Mouse (Mus musculus) CD4-positive helper T cell, adult 2 months (primary cell): Measurements from ENCODE around the gene Nxph4.
A peak's percentile ranks its signal among the peaks of the same experiment; 100 is the strongest.

Source experiments
- DNase-seq: peaks from one replicate; pipeline ENCODE4 v3.0.0-alpha.2; 2012; ENCODE audit warnings: low read depth, missing footprints, low spot score

Nxph4 gene

GRCm38 (mm10) chr10:127542720-127543119 is 8.4 kb upstream of the Nxph4 start:
- no peak for DNase-seq

DNA sequence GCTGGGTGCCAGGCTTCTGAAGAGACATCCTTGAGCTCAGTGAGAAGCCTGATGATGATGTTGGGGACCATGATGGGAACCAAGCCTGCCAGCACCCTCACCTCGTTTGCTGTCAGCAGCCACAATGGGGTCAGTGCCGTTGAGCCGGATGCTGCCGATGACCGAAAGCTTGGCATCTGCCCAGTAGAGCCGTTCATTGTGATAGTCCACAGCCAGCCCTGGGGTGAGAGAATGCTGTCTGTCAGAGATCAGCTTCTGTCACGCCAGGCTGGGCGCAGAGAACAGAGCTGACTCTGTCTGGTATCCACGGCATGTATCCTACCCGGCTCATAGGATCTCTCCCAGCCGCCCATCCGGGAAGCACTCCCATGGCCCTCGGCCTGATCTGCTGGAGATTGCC is 7.7 kb upstream of the Nxph4 start:
- no peak for DNase-seq

DNA sequence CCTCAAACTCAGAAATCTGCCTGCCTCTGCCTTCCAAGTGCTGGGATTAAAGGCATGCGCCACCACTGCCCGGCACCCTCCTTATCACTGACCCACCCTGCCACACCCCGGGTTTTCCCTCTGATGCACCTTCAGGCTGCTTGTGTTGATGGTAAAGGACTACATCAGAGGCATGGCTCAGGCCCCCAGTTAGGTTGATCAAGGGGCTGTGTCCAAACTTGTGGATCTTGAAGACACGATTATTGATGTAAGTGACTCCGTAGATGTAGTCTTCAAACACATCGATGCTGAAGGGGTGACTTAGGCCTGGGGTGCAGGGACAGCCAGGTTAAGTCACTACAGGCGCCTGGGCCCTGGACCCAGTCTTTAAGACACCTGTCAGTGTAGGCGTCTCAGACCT is 7.2 kb upstream of the Nxph4 start:
- no peak for DNase-seq

DNA sequence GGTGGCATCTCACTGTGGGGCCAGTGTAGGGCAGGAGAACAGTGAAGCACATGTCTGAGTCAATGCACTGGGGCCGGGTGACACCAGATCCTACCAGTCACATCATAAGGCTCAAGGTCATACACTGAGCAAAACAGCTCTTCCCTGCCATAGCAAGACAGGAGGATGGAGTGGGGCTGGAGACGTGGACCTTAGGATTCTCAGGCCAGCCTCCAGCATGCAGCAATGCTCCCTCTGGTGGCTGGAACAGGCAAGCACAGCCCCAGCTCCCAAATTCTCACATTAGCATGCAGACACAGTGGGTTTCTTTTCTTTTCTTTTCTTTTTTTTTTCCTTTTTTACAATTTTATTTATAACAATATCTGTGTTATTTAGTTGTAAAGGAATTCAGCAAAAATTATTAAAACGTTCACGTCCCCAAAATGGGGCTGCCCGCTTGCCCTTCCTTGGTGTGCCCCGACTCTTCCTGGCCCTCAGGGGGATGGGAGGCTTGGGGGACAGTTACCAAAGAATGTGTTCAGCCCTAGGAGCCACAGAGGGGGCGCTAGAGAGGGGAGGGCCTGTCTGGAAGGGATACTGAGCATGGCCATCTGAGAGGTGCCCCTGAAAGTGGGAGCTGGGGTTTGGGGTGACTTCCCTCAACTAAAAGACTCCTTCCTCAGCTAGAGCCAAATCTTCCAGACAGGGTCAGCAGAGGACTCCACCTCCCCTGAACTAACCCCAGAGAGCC is 3.7 kb upstream of the Nxph4 start:
- DNase-seq: peak; percentile 62

- DNase-seq: peak; percentile 70
Observed at GRCm38 (mm10) chr10:127536586-127537314, 2.4 kb upstream of the Nxph4 start.

DNA sequence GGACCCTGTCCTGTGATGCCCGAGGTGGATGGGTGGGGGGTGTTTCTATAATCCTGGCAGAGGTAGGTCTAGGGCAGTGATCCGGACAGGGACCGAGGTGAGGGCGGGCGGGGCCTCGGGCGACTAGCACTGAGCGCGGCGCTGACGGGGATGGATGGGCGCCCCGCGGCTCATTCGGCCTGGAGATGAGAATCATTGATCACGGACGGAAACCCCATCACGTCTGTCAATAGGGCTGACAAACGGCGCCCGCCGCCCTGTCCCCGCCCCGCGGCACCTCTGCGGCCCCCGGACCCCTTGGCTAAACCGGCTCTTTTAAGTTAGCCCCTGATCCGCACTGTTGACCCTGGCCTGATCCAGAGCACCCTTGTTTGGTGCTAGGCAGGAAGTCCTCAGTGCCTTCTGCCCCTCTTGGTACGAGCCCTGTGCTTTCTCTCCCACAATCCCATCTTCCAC is 598 bp upstream of the Nxph4 start:
- DNase-seq: no peak

GRCm38 (mm10) chr10:127531548-127531947 is 2.8 kb downstream of the Nxph4 start:
- no peak for DNase-seq

GRCm38 (mm10) chr10:127530945-127531344 is 3.4 kb downstream of the Nxph4 start:
- no peak for DNase-seq

DNA sequence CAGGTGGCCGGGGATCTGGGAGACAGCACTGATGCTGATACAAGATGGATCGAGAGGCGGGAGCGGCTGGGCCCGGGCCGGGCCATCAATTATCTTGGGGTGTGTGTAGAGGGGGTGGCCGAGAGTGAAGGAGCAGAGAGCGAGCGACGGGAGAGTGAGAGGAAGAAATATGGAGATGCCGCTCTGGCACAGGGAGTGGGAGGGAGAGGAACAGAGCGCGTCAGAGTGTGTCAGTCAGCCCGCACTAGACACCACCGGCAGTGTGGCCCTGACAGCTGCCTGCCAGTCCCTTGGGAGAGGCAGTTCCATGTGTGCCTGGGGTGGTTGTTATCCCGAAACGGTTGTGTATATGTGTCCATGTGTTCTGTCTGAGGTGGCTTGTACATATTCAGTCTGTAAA is 6.9 kb downstream of the Nxph4 start:
- DNase-seq: no peak

DNA sequence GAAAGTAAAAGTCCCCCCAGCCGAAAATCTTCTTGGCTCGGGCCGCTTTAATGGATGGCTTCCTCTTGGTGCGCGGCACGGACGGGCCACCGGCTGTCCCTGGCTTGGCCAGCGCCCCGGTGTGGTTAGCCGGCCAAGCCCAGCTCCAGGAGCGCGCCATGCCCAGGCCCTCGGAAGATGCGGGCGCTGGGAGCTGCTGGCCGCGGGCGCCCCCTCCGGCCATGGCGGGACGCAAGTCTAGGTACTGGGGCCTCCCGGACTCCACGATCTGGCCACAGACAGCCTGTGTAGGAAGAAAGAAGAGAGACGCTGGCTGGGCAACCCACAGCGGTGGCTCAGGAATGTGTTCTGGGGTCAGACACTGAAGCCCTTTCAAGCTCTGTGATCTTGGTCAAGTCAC is 7.7 kb downstream of the Nxph4 start:
- no peak for DNase-seq

GRCm38 (mm10) chr10:127526048-127526447 is 8.3 kb downstream of the Nxph4 start:
- peak; percentile 75 for DNase-seq

- DNase-seq: no peak
Observed at GRCm38 (mm10) chr10:127524646-127525255, 9.6 kb downstream of the Nxph4 start.

GRCm38 (mm10) chr10:127522088-127522581 is 12.2 kb downstream of the Nxph4 start, which contains the start of gene Shmt2:
Shmt2 (minus strand) TSS chr10:127522444.
- DNase-seq: peak; percentile 86

DNA sequence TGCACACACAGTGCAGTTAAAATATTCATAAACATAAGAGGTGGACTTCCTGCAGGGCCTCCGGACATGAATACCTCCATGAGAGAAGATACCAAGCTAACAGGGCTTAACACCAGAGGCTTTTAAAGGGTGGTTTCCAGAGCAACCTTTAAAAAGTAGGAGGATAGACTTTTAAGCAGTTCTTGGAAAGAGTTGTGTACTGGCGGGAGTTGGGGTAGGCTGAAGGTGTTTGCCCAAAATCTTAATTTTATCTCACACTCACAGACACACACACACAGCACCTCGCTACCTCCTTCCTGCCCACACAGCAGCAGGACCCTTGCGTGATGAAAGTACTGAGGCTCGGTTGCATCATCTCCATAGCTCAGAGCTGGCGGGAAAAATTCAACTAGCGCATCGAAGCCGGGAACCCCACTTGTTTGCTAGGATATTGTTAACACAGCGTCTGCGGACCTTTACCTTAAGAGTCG is 12.7 kb downstream of the Nxph4 start:
- peak; percentile 53 for DNase-seq

GRCm38 (mm10) chr10:127520714-127521357 is 13.5 kb downstream of the Nxph4 start:
- DNase-seq: peak; percentile 1

DNA sequence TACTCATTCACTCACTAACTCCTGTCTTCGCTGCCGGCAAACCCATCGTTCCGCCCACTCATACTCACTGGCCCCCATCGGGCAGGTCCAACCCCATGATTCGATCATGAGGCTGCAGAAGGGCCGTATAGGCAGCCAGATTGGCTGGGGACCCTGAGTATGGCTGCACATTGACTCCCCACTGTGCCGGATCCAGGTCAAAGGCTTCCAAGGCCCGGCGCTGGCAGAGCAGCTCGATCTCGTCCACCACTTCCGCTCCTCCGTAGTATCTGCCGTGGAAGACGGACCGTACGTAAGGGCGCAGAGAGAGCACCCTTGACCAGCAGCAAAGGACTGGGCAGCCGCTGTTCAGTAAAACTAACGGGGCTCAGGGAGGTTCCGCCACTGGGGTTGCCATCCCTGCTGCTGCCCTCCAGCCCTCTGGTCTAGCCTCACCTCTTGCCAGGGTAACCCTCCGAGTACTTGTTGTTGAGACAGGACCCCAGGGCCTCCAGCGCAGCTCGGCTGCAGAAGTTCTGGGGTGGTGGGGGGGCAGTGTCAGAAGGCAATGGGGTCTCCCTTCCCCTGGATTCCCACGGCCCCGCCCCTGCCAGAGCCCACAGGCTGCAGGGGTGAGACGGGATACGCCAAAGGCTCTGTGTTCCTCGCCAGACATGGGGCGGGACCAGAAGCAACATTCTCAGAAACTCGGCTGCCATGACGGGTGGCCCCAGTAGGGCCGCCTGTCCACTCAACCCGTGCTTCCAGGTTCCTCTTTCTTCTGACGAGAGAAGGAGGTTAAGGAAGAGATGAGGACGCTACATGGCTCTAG is 14.3 kb downstream of the Nxph4 start:
- no peak for DNase-seq

DNA sequence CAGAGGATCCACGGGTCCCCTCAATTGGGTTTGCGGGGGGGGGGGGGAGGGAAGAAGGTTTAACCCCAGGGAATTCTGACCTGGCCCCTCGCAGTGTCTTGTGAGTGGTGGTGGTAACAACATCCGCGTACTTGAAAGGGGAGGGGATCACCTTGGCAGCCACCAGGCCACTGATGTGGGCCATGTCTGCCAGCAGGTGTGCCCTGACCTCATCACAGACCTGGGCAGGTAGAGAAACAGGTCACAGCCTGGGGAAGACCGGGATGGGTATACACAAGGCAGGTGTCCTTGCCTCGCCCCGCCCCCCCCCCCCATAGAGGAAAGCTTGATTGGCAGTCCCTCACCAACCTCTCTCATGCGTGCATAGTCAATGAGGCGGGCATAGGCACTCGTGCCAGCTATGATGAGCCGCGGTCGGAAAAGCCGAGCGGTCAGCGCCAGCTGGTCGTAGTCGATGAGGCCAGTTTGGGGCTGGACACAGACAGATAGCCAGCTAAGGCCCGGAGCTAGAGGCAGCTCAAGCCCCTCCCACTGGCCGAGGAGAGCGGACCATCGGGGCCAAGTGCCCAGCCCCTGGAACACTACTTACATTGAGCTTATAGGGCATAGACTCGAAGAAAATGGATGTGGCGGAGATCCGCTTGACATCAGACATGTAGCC is 15.2 kb downstream of the Nxph4 start:
- no peak for DNase-seq

DNA sequence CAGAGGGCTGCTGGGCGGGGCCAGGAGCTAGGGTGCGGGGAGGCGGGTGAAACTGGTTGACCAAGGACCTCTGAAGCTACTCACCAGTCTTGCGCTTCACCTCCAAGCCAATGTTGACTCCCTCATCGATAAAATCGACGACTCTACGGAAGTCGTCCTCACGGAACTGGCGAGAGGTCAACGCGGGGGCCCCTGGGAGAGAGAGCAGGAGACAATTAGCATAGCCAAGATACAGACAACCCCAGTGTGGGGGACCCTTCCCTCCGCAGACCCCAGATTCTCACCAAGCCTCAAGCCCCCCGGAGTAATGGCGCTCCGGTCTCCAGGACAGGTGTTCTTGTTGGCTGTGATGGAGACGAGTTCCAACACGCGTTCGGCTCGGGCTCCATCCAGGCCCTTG is 16.4 kb downstream of the Nxph4 start:
- DNase-seq: no peak

DNA sequence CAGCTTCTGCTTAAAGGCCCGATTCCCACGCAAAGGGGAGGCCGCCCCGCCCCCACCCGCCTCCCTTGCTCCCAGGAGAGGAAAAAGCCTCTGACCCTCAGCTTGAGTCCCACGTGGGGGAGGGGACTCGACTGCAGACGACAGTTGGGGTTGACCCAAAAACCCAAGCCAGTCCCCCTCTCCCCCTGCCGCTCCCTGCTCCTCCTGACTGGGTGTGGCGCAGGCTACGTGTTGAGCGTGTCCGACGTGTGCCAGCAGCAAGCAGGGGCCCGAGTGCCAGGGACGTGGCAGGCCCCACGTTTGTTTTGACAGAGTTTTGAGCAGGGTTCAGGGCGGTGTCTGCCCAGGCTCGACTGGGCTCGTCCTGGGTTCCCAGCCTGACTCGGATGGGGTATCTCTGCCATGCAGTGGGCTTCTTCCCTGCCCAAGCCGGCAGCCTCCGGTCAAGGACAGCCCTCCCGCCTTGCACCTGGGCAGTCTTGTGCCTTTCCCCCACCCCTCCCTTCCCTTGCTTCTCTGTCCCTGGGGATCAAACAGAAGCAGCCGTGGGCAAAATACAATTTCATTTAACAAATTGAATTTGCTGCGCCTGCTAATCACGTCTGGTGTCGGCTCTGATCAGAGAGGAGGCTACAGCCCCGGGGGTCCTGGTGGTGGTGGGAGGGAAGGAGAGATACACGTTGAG is 17.6 kb downstream of the Nxph4 start:
- no peak for DNase-seq

DNA sequence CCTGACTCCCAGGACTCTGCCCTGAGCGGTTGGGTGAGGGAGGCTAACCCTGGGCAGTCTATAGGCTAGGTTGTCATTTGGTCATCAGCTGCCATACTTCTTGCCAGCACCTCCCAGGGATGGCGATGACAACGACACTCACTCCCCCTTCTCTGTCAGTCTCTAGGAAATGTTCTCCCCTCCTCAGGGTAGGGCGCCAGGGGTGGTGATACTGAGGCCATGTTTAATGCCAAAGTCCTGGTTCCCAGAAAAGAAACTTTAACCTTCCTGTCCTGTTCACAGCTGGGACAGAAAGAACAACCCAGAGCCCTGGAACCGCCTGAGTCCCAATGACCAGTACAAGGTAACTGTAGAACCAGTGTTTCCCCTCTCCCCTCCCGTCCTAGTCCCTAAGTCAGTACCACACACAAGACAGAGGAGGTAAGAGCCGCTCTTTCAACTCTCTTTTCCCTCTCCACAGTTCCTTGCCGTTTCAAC is 18.3 kb downstream of the Nxph4 start:
- DNase-seq: no peak
